Mouse (Mus musculus): Measurements from ENCODE around the gene Tax1bp1. TPM values are rescaled to one million over a fixed set of nuclear protein-coding genes. Genes with fewer than 3 reads are reported as not detected.

The Tax1bp1 gene
- polyA plus RNA-seq, 1 experiment from 2014 or later, result 137 TPM

DNA sequence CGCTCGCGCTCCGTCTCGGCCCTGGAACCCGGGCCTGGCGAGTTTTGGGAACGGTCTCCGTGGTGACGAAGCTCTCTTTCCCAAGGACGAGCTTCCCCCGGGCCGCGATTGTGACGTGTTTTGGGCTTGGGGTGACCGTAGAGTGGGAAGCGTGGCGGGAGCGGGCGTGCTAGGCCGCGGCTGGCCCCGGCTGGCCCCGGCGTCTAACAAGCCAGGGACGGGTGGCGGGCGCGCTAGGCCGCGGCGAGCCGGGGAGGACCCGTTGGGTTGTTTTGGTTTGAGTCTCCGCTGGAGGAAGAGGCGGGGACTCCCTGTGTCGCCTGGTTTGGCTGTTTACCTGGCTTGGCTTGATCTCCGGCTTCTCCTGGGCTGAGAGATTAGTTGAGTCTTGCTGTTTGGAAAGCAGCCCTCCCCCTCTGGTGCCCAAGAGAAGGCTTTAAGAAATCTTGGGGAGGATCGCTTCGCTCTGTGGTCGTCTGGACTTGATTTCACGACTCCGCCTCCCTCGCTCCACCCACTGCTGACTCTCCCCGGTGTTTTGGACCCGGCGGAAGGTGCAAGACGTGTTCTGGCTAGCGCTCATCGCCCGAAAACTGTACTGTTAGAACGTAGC is 474 bp downstream of the Tax1bp1 start:
- peak; percentile 80 for ATAC-seq (ENCODE audit: low FRiP score)
- Histone ChIP-seq H3K4me1 (peaks cover 5% of the 10 kb centered on the region), H3K9ac (peak overlapping the region; percentile 85), H3K27me3 (peaks cover 9% of the 10 kb centered on the region; the same call in 1 of the 2 replicates), H3K4me3 (replicated peaks) (peak overlapping the region; percentile 99), H3K4me2 (peak overlapping the region; percentile 76), H3K9me3 (no peaks in the 10 kb centered on the region), H3K36me3 (replicated peaks) (no peaks in the 10 kb centered on the region), H3K27ac (peak overlapping the region; percentile 85)
- under 1% methylated on average over 48 of the region's 52 CpGs for WGBS

DNA sequence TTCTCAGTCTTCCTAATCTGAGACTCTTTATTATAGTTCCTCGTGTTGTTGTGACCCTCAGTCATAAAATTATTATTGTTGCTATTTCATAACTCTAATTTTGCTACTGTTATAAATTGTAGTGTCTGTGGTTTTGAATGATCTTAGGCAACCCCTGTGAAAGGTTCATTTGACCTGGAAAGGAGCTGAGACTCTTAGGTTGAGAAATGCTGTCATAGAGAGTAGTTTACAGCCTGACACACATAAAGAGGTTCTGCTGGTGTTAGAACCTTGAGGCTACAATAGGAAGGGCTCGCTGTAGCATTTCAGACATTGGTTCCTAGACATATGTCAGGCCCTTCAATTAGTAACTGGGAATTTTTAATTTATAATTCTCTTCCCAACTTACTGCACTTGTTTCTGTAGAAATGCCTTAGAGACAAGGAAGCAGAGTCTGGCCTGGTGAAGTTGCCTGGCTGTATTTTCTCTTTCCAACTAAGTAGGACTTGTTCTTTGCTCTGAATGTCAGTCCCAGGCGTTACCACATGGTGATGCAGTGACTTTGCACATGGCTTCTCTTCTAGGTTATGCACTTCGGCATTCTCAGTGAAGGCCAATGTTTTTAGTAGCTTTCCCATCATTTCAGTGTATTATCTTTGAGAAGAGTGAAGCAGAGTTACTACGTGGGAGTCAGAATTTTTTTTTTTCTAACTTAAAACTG is 4.1 kb downstream of the Tax1bp1 start:
- peaks cover 5% of the 10 kb centered on the region for H3K4me1 ChIP-seq
- H3K27me3 ChIP-seq, result no peaks in the 10 kb centered on the region
- WGBS, result 85% methylated on average over 5 of the region's 5 CpGs
- ATAC-seq (ENCODE audit: low FRiP score), result no peak
- no peak overlapping the region for H3K4me2 ChIP-seq
- no peak overlapping the region for H3K4me3 ChIP-seq (replicated peaks)
- no peaks in the 10 kb centered on the region for H3K9me3 ChIP-seq
- H3K36me3 ChIP-seq (replicated peaks), result no peaks in the 10 kb centered on the region
- no peak overlapping the region for H3K9ac ChIP-seq
- H3K27ac ChIP-seq, result no peak overlapping the region

DNA sequence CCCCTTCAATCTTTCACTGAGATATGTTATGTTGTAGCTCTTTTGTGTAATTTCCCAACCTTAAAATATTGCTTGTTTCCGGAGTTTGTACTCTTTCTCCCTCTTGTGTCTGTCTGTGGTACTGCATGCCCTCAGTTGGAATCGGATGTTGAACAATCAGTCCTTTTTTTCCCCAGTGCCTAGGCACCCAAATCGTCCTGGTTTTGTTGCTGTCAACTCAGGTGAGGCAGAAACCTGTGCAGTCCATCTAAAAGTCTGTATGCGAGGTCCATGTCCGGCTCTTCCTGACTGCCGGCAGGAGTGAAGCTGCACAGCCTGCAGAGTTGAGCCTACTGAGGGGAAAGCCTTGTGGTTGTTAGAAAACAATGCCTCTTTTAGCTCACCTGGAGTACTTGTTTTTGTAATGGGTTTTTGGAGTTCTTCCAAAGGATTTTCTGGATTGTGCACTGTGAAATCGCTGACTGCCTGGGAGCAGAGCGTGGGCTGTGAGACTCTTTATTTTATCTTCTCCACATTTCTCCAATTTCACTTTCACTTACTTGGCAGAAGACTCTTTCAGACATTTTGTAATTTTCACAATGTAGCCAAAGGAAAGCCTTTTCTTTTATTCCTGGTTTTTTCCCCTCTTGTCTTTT is 11.4 kb downstream of the Tax1bp1 start:
- 61% methylated on average over 8 of the region's 8 CpGs for WGBS
- peaks cover 20% of the 10 kb centered on the region for H3K36me3 ChIP-seq (replicated peaks)
- no peak for ATAC-seq (ENCODE audit: low FRiP score)

DNA sequence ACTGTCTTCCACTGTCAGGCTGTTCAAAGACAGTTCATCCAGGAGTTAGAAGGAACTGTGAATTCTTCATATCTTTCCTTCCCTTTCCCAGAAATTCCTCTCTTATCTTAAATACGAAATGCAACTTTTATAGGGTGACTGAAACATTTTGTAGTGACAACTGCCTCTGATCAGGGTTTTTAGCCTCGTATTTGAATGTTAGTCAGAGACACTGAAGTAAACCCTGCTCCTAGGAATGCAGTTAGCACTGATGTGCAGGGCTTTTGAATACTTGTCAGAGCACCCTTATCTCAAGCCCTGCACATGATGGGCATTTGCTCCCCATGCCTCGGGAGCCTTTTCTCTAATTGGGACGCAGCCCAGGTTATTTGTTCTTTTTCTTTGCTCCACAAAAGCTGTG is 16.8 kb downstream of the Tax1bp1 start:
- no peaks in the 10 kb centered on the region for H3K9me3 ChIP-seq
- H3K4me2 ChIP-seq, result no peak overlapping the region
- H3K36me3 ChIP-seq (replicated peaks), result peaks cover 20% of the 10 kb centered on the region
- no peaks in the 10 kb centered on the region for H3K4me1 ChIP-seq
- no peaks in the 10 kb centered on the region for H3K27me3 ChIP-seq
- H3K9ac ChIP-seq, result no peak overlapping the region
- H3K27ac ChIP-seq, result no peak overlapping the region
- no peak overlapping the region for H3K4me3 ChIP-seq (replicated peaks)
- WGBS, result 78% methylated on average over 4 of the region's 4 CpGs
- no peak for ATAC-seq (ENCODE audit: low FRiP score)

More for the DNA sequence above, 11.4 kb downstream of the Tax1bp1 start:
- Histone ChIP-seq H3K27ac (no peak overlapping the region), H3K4me1 (no peaks in the 10 kb centered on the region; the same call in 1 of the 2 replicates), H3K9ac (no peak overlapping the region), H3K9me3 (no peaks in the 10 kb centered on the region), H3K4me3 (replicated peaks) (no peak overlapping the region), H3K27me3 (no peaks in the 10 kb centered on the region), H3K4me2 (no peak overlapping the region)

DNA sequence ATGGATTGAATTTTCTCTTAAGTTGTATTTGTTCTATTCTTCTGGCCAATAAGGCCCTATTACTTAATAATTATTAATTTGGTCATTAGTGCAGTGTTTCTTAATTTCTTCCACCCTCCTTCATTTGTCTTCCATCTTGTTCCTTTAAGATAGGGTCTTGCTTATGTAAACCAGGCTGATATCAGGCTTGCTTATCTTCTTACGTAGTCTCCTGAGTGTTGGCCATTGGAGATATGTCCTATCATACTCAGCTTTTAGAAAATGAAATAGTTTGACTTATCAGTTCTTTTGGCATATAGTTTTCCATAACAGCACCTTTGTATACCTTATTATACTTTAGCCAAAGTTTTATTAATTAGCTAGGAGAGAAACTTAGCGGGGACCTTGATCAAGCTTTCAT is 21.1 kb downstream of the Tax1bp1 start:
- Histone ChIP-seq H3K27ac (no peak overlapping the region), H3K4me3 (replicated peaks) (no peak overlapping the region), H3K9ac (no peak overlapping the region), H3K9me3 (no peaks in the 10 kb centered on the region), H3K4me1 (no peaks in the 10 kb centered on the region), H3K4me2 (no peak overlapping the region), H3K36me3 (replicated peaks) (peaks cover 25% of the 10 kb centered on the region), H3K27me3 (no peaks in the 10 kb centered on the region)
- ATAC-seq (ENCODE audit: low FRiP score), result no peak
- 98% methylated on average over 2 of the region's 2 CpGs for WGBS

DNA sequence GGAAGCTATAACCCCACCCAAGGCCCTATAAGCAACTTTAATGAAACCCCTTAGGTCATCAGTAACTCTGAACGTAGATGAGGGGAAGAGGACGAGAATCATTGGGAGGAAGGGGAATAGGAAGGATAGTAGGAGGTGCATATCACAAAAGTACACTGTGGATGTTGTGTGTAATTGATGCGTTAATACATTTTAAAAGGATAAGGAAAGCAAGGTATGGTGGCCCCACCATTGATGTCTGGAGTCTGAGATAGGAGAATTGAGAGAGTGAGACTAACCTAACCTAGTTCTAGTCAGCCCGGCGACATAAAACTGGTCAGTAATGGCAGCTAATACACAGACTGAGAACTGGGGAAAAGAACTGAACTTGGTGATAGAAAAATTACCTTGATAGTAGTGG is 39.3 kb downstream of the Tax1bp1 start:
- 94% methylated on average over 5 of the region's 5 CpGs for WGBS

DNA sequence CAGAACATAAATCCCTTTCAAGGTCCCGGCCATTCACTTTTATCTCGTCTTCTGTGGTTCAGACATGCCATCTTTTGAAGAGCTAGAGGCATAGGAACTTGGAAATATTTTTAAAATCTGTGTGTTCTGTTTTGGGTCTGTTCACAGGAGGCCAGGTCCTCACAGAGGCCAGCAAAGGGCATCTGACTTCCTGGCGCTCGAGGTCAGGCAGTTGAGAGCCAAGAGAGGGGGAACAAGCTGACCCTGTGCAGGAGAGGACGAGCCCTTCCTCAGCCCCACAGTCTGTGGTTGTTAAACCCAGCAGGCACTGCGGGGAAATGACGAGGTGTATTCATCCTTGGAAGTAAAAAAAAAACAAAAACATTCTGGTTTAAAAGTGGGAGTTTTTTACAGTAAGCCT is 51.7 kb downstream of the Tax1bp1 start:
- no peaks in the 10 kb centered on the region for H3K4me1 ChIP-seq
- H3K9me3 ChIP-seq, result no peaks in the 10 kb centered on the region
- peaks cover 47% of the 10 kb centered on the region for H3K36me3 ChIP-seq (replicated peaks)
- ATAC-seq (ENCODE audit: low FRiP score), result no peak
- H3K4me2 ChIP-seq, result no peak overlapping the region
- no peaks in the 10 kb centered on the region for H3K27me3 ChIP-seq
- no peak overlapping the region for H3K4me3 ChIP-seq (replicated peaks)
- no peak overlapping the region for H3K27ac ChIP-seq
- no peak overlapping the region for H3K9ac ChIP-seq
- whole genome bisulfite sequencing, result 79% methylated on average over 7 of the region's 7 CpGs

More for the DNA sequence above, 39.3 kb downstream of the Tax1bp1 start:
- Histone ChIP-seq H3K4me3 (replicated peaks) (no peak overlapping the region), H3K4me2 (no peak overlapping the region), H3K4me1 (no peaks in the 10 kb centered on the region), H3K9ac (no peak overlapping the region), H3K27me3 (no peaks in the 10 kb centered on the region), H3K27ac (no peak overlapping the region), H3K36me3 (replicated peaks) (peaks cover 20% of the 10 kb centered on the region), H3K9me3 (no peaks in the 10 kb centered on the region)
- no peak for ATAC-seq (ENCODE audit: low FRiP score)

DNA sequence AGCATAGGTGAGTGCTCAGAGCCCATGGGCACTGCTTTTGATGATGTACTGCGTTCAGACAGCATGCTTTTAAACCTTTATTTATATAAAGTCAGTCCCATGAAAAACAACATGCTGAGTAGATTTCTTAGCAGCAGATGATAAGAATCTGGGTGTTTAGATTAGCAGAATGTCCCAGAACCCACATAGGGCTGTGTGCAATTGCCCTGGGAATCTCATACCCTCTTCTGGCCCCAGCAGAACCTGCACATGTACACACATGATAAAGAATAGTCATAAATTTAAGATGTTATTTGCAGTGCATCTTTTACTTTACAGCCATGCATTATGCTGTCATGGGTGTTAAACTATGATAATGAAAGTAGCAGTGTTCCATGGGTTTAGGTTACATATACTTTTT is 57.3 kb downstream of the Tax1bp1 start:
- no peaks in the 10 kb centered on the region for H3K9me3 ChIP-seq
- no peak overlapping the region for H3K4me2 ChIP-seq
- H3K4me3 ChIP-seq (replicated peaks), result no peak overlapping the region
- peaks cover 28% of the 10 kb centered on the region for H3K36me3 ChIP-seq (replicated peaks)
- no peak for ATAC-seq (ENCODE audit: low FRiP score)
- no peak overlapping the region for H3K9ac ChIP-seq
- H3K27me3 ChIP-seq, result no peaks in the 10 kb centered on the region
- no peak overlapping the region for H3K27ac ChIP-seq
- no peaks in the 10 kb centered on the region for H3K4me1 ChIP-seq
- WGBS, result 86% methylated on average over 1 of the region's 1 CpGs

DNA sequence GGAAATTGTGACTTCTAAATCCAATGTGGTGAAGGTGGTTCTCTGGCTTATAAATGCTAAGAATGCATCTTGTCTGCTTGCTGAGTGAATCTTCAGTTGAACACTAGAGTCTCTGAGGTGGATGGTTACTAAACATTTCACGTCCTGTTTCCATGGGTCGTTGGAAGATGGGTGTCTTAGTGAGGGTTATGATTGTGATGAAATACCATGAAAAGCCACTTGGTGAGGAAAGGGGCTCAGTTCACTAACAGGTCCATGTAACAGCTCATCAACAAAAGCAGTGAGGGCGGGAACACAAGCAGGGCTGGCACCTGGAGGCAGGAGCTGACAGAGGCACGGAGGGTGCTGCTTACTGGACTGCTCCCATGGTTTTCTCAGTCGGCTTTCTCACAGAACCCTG is 59.6 kb downstream of the Tax1bp1 start:
- Histone ChIP-seq H3K27me3 (no peaks in the 10 kb centered on the region), H3K4me2 (no peak overlapping the region), H3K4me1 (no peaks in the 10 kb centered on the region; the same call in 1 of the 2 replicates), H3K27ac (no peak overlapping the region), H3K9ac (no peak overlapping the region), H3K9me3 (no peaks in the 10 kb centered on the region), H3K36me3 (replicated peaks) (peaks cover 11% of the 10 kb centered on the region; the same call in 1 of the 2 replicates), H3K4me3 (replicated peaks) (no peak overlapping the region)
- no peak for ATAC-seq (ENCODE audit: low FRiP score)
- WGBS, result 90% methylated on average over 5 of the region's 5 CpGs

DNA sequence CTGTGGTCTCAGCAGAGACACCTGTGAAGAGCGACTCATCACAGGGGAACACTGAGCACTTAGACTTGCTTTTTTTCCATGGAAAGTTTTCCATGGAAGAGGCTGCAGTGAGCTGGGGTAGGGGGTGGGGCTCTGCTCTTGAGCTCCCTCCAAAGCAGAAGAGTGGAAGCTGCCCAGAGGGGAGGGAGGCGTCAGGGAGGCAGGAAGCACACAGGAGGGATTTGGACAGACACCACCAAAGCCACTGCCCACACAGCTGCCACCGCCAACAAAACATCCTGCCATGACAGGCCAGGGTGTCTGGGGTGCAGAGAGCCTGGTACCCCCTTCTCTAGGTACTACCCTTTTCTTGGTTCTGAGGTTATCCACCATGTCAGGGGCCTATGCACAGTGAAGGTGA is 61.8 kb downstream of the Tax1bp1 start:
- no peak overlapping the region for H3K9ac ChIP-seq
- H3K36me3 ChIP-seq (replicated peaks), result no peaks in the 10 kb centered on the region
- no peak overlapping the region for H3K4me3 ChIP-seq (replicated peaks)
- WGBS, result 71% methylated on average over 3 of the region's 3 CpGs
- no peaks in the 10 kb centered on the region for H3K27me3 ChIP-seq
- no peak overlapping the region for H3K4me2 ChIP-seq
- no peaks in the 10 kb centered on the region; the same call in 1 of the 2 replicates for H3K4me1 ChIP-seq
- no peaks in the 10 kb centered on the region for H3K9me3 ChIP-seq
- H3K27ac ChIP-seq, result no peak overlapping the region
- ATAC-seq (ENCODE audit: low FRiP score), result no peak

DNA sequence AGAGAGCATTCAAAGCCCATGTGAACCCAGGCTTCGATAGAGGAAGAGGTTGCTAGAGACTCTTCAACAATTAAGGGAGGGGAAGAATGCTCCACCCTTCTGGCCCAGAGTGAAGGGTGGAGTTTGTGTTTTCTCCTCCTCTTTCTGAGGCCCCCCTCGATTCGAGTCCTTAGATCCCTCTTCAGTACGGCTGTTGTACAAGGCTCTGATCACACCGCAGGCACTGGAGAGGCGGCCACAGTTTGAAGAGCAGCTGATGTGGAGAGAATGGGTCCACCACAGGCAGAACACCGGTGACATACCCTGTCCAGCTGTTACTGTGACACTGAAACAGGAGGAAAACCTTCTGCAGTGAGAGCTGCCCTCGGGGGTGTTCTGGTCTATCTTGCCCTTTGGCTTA is 62.4 kb downstream of the Tax1bp1 start:
- no peak for ATAC-seq (ENCODE audit: low FRiP score)
- Histone ChIP-seq H3K9me3 (no peaks in the 10 kb centered on the region), H3K36me3 (replicated peaks) (no peaks in the 10 kb centered on the region), H3K4me2 (no peak overlapping the region), H3K9ac (no peak overlapping the region), H3K27ac (no peak overlapping the region), H3K27me3 (no peaks in the 10 kb centered on the region), H3K4me3 (replicated peaks) (no peak overlapping the region), H3K4me1 (no peaks in the 10 kb centered on the region; the same call in 1 of the 2 replicates)
- 87% methylated on average over 8 of the region's 8 CpGs for WGBS

DNA sequence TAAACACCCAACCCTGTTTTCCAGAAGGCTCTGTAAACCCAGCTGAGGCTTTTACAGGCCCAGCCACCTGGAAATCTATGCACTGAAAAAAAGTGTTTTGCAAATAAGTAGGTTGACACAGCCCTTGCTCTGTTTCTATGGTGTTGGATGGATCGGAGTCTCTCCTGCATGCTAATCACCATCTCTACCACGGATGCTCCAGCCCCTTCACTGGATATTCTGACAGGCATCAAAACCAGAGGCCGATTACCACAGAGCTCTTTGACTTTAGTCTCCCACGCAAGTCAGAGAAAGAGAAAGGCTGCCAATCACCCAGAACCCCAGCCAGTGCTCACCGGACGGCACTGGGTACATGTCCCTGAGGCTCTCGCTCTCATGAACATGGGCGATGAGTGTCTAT is 63.5 kb downstream of the Tax1bp1 start:
- no peak overlapping the region for H3K4me2 ChIP-seq
- no peak for ATAC-seq (ENCODE audit: low FRiP score)
- H3K4me1 ChIP-seq, result no peaks in the 10 kb centered on the region; the same call in 1 of the 2 replicates
- H3K36me3 ChIP-seq (replicated peaks), result no peaks in the 10 kb centered on the region
- no peak overlapping the region for H3K9ac ChIP-seq
- H3K27me3 ChIP-seq, result no peaks in the 10 kb centered on the region
- no peaks in the 10 kb centered on the region for H3K9me3 ChIP-seq
- 81% methylated on average over 8 of the region's 8 CpGs for WGBS
- H3K27ac ChIP-seq, result no peak overlapping the region
- no peak overlapping the region for H3K4me3 ChIP-seq (replicated peaks)

Data from forebrain, embryonic 12.5 days (tissue).